Mouse (Mus musculus): Measurements from ENCODE around the gene Lrrc26.

Lrrc26 gene

GRCm38 (mm10) chr2:25263623-25264285 is 26.0 kb upstream of the Lrrc26 start:
- TF ChIP-seq GATA4 (IDR thresholded peaks at IDR 0.05; ENCODE audit: insufficient replicate concordance, low read length), result no peak

GRCm38 (mm10) chr2:25264286-25264660 is 25.4 kb upstream of the Lrrc26 start:
- no peak for TF ChIP-seq GATA4 (IDR thresholded peaks at IDR 0.05; ENCODE audit: insufficient replicate concordance, low read length)

DNA sequence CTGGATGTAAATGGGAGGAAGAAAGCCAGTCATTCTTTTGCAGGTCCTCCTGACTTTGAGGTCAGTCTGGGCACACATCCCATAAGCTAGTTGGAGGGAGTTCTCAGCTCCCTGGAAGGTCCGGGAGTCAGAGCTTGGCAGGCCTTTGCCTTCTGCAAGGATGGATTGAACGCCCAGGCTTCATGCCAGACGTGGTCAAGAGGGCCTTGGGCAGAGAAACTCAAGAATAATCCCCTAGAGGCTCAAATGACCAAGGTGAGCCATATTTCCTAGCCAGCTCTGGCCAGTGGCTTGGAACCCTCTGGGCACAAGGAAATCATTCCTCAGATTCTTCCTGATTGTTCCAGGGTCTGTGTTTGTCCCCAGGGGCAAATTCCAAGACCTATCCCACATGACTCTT is 24.9 kb upstream of the Lrrc26 start:
- no peak for TF ChIP-seq GATA4 (IDR thresholded peaks at IDR 0.05; ENCODE audit: insufficient replicate concordance, low read length)

DNA sequence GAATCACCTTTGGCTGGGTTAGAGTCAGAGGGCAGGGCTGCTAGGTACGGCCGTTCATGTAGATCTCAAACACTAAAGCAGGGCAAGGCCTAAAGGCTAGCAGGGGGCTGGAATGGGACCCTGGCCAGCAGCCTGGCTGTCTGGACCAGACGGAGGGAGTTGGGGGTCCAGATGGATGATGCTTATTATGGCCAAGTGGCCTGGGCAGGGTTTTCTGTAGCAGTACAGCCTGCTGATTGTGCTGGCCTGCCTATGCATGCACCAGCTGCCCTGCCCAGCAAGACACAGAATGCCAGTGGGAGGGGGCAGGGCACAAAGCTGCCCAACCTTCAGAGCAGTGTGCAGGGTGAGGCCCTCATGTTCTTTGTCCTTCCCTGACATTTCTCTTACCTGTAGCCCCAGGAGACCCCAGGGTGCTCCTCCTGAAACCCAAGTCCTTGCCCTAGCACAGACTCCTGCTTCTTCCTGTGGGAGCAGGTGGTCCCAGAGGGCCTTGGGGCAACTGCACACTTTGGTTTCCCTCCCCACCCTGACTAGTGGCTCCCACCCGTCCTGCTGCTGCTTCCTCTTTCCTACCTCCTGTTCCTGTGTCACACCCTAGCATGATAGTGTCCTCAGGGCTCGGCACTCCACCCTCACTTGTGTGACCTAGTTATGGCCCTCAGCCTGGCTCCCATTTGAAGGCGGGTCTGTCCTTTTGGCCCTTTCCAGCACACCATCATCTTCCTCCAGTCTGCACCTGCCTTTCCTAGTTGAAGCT is 23.6 kb upstream of the Lrrc26 start:
- TF ChIP-seq GATA4 (IDR thresholded peaks at IDR 0.05; ENCODE audit: insufficient replicate concordance, low read length), result no peak

- TF ChIP-seq GATA4 (IDR thresholded peaks at IDR 0.05; ENCODE audit: insufficient replicate concordance, low read length), result no peak
Measured at GRCm38 (mm10) chr2:25266720-25267119, 23.0 kb upstream of the Lrrc26 start.

DNA sequence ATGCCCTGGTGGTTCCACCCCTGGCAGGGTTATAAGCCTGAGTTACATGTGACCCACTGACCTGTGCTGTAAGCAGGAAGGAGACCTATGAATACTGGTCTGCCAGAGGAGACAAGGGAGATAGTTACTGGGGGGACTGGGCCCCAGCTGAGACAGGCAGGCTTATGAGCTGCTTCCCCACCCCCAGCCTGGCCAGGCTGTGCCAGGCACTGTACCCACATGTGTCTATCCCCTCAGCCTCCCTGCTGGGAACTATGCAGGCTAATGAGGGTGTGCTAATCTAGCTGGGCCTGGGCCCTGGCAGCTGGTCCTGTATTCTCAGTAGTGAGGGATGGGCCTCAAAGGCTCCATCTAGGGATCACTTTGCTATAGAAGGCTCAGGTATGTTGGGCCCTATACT is 22.5 kb upstream of the Lrrc26 start:
- TF ChIP-seq GATA4 (IDR thresholded peaks at IDR 0.05; ENCODE audit: insufficient replicate concordance, low read length), result no peak

- no peak for TF ChIP-seq GATA4 (IDR thresholded peaks at IDR 0.05; ENCODE audit: insufficient replicate concordance, low read length)
Measured at GRCm38 (mm10) chr2:25267746-25268309, 21.9 kb upstream of the Lrrc26 start.

DNA sequence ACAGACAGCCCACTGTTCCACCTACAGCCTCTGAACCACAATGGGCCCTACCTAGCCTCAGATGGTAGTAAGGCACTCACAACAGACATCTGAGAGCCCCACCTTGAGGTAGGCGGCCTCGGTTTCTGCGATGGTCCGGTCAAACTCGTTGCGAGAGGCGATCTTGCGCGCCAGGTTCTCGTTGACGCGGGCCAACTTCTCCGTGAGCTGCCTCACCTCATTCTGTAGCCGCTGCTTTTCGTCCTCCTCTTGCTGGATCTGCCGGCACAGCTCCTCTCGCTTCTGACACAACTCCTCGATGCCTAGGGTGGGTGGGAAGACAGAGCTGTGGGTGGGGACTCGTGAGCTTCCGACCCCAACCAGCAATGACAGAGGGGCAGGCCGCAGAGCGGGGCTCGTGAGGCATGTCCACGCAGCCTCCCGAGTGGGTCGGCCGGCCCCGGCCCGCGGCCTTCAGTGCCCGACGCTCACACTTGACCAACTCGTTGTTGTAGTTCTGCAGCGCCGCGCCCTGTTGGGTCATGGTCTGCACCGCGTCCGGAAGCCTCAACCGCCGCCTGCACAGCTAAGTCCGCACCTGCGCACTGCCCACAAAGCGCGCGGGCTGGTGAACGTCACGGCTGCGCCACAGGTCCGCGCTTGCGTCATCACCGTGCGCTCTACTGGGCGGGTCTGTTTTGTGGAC is 17.7 kb upstream of the Lrrc26 start, which contains the start of the genes Ssna1 and Anapc2:
TSS of gene Ssna1 (minus strand) at position 612 of the 685 bp plus-strand sequence.
TSS of gene Anapc2 (plus strand) at position 652 of the 685 bp plus-strand sequence.
- TF ChIP-seq GATA4 (IDR thresholded peaks at IDR 0.05; ENCODE audit: insufficient replicate concordance, low read length), result no peak

DNA sequence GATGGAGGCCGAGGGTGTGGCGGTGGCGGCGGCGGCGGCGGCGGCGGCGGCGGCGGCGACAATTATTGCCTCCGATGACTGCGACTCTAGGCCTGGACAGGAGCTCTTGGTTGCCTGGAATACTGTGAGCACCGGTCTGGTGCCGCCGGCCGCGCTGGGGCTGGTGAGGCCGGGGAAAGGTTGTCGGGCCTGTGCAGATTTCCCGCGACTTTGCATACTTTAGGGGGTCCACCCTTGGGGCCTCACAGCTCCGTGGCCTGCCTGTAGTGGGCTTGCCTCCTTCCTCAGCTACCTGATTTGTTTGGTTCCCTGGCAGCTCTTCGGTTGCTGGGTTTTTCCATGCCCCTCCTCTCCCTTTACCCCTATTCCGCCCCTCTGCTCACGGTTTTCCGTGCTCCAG is 17.2 kb upstream of the Lrrc26 start:
- TF ChIP-seq GATA4 (IDR thresholded peaks at IDR 0.05; ENCODE audit: insufficient replicate concordance, low read length), result no peak

DNA sequence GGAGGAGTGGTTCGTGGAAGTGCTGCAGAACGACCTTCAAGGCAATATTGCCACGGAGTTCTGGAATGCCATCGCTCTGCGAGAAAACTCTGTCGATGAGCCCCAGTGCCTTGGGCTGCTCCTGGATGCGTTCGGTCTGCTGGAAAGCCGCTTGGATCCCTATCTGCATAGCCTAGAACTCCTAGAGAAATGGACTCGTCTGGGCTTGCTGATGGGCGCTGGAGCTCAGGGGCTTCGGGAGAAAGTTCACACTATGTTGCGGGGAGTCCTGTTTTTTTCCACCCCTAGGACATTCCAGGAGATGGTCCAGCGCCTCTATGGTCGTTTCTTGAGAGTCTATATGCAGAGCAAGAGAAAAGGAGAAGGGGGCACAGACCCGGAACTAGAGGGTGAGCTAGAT is 16.7 kb upstream of the Lrrc26 start:
- TF ChIP-seq GATA4 (IDR thresholded peaks at IDR 0.05; ENCODE audit: insufficient replicate concordance, low read length), result no peak

DNA sequence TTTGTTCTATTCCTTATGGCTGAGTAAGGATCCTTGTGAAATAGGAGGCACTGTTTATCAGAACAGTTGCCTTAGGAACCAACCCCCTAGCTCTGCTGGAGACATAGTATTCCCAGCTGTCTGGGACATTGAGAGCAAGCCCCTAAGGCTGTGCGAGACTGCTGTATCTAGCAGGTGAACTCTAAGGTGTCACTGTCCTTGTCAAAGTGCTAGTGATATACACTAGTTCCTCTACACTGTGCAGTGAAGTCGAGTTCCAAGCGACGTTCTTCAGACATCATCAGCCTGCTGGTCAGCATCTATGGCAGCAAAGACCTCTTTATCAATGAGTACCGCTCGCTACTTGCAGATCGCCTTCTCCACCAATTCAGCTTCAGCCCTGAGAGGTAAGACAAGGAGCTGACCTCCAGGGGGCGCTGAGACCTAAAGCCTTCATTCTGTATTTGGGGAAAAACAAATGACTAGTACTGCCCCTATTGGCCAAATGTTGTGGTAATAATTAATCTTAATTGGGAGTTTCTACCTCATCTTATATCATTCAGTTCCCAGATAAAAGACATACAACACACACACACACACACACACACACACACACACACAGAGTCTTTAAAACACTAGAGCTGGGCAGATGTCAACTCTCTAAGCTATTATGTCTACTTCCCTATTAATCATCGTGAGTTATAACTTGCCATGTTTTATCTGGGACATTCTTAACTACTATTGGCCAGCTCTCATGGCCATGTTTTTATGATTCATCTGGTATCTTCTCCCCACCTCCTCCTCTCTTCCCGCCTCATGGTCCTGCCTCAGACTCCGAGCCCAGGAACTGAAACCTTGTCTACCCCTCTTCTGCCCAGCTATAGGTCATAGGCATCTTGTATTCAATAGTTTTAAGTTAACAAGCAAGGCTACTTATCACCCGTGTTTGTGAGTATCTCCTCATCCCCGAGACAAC is 10.5 kb upstream of the Lrrc26 start:
- no peak for TF ChIP-seq GATA4 (IDR thresholded peaks at IDR 0.05; ENCODE audit: insufficient replicate concordance, low read length)

- TF ChIP-seq GATA4 (IDR thresholded peaks at IDR 0.05; ENCODE audit: insufficient replicate concordance, low read length), result no peak
Measured at GRCm38 (mm10) chr2:25285551-25285950, 4.2 kb upstream of the Lrrc26 start.

DNA sequence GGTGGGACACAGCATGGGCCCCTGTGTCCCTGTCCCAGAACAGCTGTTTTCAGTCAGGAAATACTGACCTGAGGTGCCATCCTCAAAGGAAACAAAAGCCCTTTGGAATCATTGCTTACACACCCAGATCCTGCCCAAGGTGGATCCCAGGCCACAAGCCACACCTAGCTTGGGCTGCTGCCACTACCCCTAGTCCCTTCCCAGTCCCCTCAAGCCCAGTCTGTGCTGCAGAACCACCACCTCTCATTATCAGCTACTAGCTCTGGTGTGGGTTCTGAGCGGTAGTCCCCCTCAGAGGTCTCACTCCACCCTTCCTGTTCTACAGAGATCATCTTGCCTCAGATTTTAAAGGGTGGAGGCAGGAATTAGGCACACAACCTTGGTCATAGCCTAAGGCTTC is 3.4 kb upstream of the Lrrc26 start:
- TF ChIP-seq GATA4 (IDR thresholded peaks at IDR 0.05; ENCODE audit: insufficient replicate concordance, low read length), result no peak

- TF ChIP-seq GATA4 (IDR thresholded peaks at IDR 0.05; ENCODE audit: insufficient replicate concordance, low read length), result no peak
Measured at GRCm38 (mm10) chr2:25286837-25287636, 2.7 kb upstream of the Lrrc26 start.
